Mouse (Mus musculus) liver, embryonic 14 days (tissue): ENCODE data around the gene Nms. TPM values are rescaled to one million over a fixed set of nuclear protein-coding genes. Genes with fewer than 3 reads are reported as not detected.

Source experiments
- polyA plus RNA-seq: library from polyadenylated mRNA; depleted of rRNA; stranded (reverse); fragments of >200 nt; gene quantifications from 2 replicates; pipeline ENCODE4 v1.2.3, GENCODE M21; 2012; rRNA removed

Nms gene
- not detected in 2 replicates for polyA plus RNA-seq

GRCm38 (mm10) chr1:38938849-38939248 is at the start of gene Nms:
Nms (plus strand) TSS chr1:38939149.

GRCm38 (mm10) chr1:38897431-38898248 is 41.3 kb upstream of the Nms start, which contains the start of gene Chst10:
Chst10 (minus strand) TSS chr1:38898161.

GRCm38 (mm10) chr1:38985308-38985707 is 46.4 kb downstream of the Nms start, which contains the start of gene Pdcl3:
Pdcl3 (plus strand) TSS chr1:38985608.

Other genes starting within 250 kb of the Nms start
- gene Lonrf2, start 102.4 kb upstream of the Nms start, polyA plus RNA-seq = 0.10 TPM in 2 replicates
- 0.07 and 0.08 TPM in 2 replicates for gene Chst10, start 41.0 kb upstream of the Nms start, polyA plus RNA-seq
- gene Pdcl3, start 46.5 kb downstream of the Nms start, polyA plus RNA-seq = 25.4 and 27.6 TPM in 2 replicates